9 mouse cellular contexts compared by ENCODE assay signal in the genomic region with DNA sequence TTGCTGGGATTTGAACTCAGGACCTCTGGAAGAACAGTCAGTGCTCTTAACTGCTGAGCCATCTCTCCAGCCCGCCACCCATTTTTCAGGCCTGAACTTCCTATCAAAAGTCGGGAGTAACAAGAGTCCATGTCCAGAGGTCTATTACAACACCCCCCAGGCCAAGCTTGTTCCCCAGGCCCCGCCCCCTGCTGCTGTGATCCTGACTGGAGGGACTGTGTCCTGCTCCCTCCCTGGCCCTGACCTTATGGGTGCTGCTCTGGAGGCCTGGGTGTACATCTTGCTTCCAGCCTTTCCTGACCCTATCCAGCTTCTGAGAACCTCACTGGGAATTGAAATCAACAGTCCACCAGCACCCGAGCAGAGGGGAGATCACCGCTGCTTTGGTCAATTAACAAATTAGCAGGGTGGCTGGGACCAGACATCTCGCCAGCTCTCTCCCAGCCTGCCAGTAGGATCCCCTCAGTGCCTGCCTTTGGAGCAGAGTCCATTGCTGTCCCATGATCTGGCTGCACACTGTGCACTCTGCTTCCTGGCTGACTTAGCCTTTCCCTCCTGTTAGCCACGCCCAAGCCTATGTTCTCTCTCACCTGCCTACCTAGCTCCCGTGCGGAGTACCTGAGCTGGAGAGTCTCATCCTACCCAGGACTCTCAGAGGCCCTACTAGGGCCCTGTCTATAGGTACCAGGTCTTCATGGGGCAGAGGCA. TPM values are rescaled to one million over a fixed set of nuclear protein-coding genes. Genes with fewer than 3 reads are reported as not detected.
DNase-seq lines count a peak whose midpoint lies in the region; ATAC-seq lines count a peak whose summit lies in the region.
"Had no signal": no experiment of that assay in that cellular context is flagged by ENCODE, and none has a peak within 500 bp of the region (broad histone marks: within the 10 kb centered on the region; RNA-seq: fewer than 3 reads in every experiment).

No protein-coding gene starts in this region.

- H3K4me3 ChIP-seq in heart, embryonic 13.5 days = no peak overlapping the region
- H3K4me3 ChIP-seq in embryonic facial prominence, embryonic 12.5 days = no peak overlapping the region
- no peak overlapping the region for H3K4me3 ChIP-seq in hindbrain, embryonic 16.5 days (ENCODE audit: low read length)
- H3K4me3 ChIP-seq in liver, embryonic 16.5 days (ENCODE audit: low read depth, low read length) = no peak overlapping the region

- peaks cover 47% of the 10 kb centered on the region for H3K4me1 ChIP-seq in heart, embryonic 13.5 days
- peaks cover 46% of the 10 kb centered on the region for H3K4me1 ChIP-seq in embryonic facial prominence, embryonic 12.5 days
- peaks cover 5% of the 10 kb centered on the region for H3K4me1 ChIP-seq in hindbrain, embryonic 16.5 days (ENCODE audit: control insufficient read depth, insufficient read depth, low read depth, low read length)
- H3K4me1 ChIP-seq in liver, embryonic 16.5 days (ENCODE audit: control insufficient read depth, low read depth, low read length) = no peaks in the 10 kb centered on the region

- no peaks in the 10 kb centered on the region for H3K36me3 ChIP-seq in heart, embryonic 13.5 days
- H3K36me3 ChIP-seq in embryonic facial prominence, embryonic 12.5 days = peaks cover 18% of the 10 kb centered on the region; the same call in 1 of the 2 replicates
- H3K36me3 ChIP-seq in hindbrain, embryonic 16.5 days (ENCODE audit: control insufficient read depth, insufficient read depth, low read length) = peaks cover 3% of the 10 kb centered on the region; the same call in 1 of the 2 replicates
- no peaks in the 10 kb centered on the region for H3K36me3 ChIP-seq in liver, embryonic 16.5 days (ENCODE audit: control insufficient read depth, insufficient read depth)

- ATAC-seq in heart, embryonic 13.5 days (ENCODE audit: extremely low read depth, insufficient number of reproducible peaks, low FRiP score, low TSS enrichment) = no peak
- ATAC-seq in embryonic facial prominence, embryonic 12.5 days (ENCODE audit: insufficient number of reproducible peaks, insufficient read depth, low FRiP score, low TSS enrichment) = no peak
- no peak for ATAC-seq in hindbrain, embryonic 16.5 days
- 0 out of 2 replicates have a peak, but pooled peaks have one; percentile 26 for ATAC-seq in liver, embryonic 16.5 days (ENCODE audit: low read depth)

- H3K9me3 ChIP-seq in heart, embryonic 13.5 days = no peaks in the 10 kb centered on the region
- no peaks in the 10 kb centered on the region for H3K9me3 ChIP-seq in embryonic facial prominence, embryonic 12.5 days
- H3K9me3 ChIP-seq in hindbrain, embryonic 16.5 days (ENCODE audit: control insufficient read depth, low read length) = no peaks in the 10 kb centered on the region
- H3K9me3 ChIP-seq in liver, embryonic 16.5 days (replicated peaks; ENCODE audit: control insufficient read depth, low read length) = no peaks in the 10 kb centered on the region

- H3K9ac ChIP-seq in heart, embryonic 13.5 days = no peak overlapping the region
- no peak overlapping the region for H3K9ac ChIP-seq in embryonic facial prominence, embryonic 12.5 days
- no peak overlapping the region for H3K9ac ChIP-seq in hindbrain, embryonic 16.5 days (ENCODE audit: low read depth, low read length)
- H3K9ac ChIP-seq in liver, embryonic 16.5 days (ENCODE audit: low read depth, low read length) = no peak overlapping the region
- H3K9ac ChIP-seq: liver, embryonic 14.5 days had no signal

- no peak for DNase-seq in heart, adult 9 months (ENCODE audit: low spot score in 2 of 2)
- DNase-seq in Muller cell, postnatal 12 days (ENCODE audit: inconsistent ontology term) = no peak
- no peak for DNase-seq in urinary bladder, adult 18-20 months (ENCODE audit: low spot score in 2 of 2)
- DNase-seq in lung, postnatal 36 days = no peak

- 0 out of 2 replicates have a peak overlapping the region, but pooled peaks have one; percentile 21 for H3K27ac ChIP-seq in heart, embryonic 13.5 days (replicated peaks)
- peak overlapping the region; percentile 71 for H3K27ac ChIP-seq in embryonic facial prominence, embryonic 12.5 days
- H3K27ac ChIP-seq in hindbrain, embryonic 16.5 days (ENCODE audit: low read depth, low read length) = peak overlapping the region; percentile 77
- no peak overlapping the region for H3K27ac ChIP-seq in liver, embryonic 16.5 days (ENCODE audit: low read length)
- H3K27ac ChIP-seq: liver, embryonic 14.5 days had no signal

- no peak overlapping the region for H3K4me2 ChIP-seq in heart, embryonic 13.5 days
- H3K4me2 ChIP-seq in embryonic facial prominence, embryonic 12.5 days (replicated peaks) = no peak overlapping the region
- no peak overlapping the region for H3K4me2 ChIP-seq in hindbrain, embryonic 16.5 days (ENCODE audit: low read length)
- H3K4me2 ChIP-seq in liver, embryonic 16.5 days (ENCODE audit: low read depth, low read length) = no peak overlapping the region

- peaks cover 35% of the 10 kb centered on the region for H3K27me3 ChIP-seq in heart, embryonic 13.5 days (replicated peaks)
- no peaks in the 10 kb centered on the region for H3K27me3 ChIP-seq in embryonic facial prominence, embryonic 12.5 days
- H3K27me3 ChIP-seq in hindbrain, embryonic 16.5 days (replicated peaks; ENCODE audit: control insufficient read depth, insufficient read depth, low read length) = no peaks in the 10 kb centered on the region; the same call in 1 of the 2 replicates
- H3K27me3 ChIP-seq in liver, embryonic 16.5 days (ENCODE audit: control insufficient read depth, insufficient read depth, low read depth, low read length) = peaks cover 22% of the 10 kb centered on the region

- WGBS in heart, embryonic 13.5 days = 61% methylated on average over 9 of the region's 9 CpGs
- 65% methylated on average over 9 of the region's 9 CpGs for WGBS in embryonic facial prominence, embryonic 12.5 days
- 70% methylated on average over 9 of the region's 9 CpGs for WGBS in hindbrain, embryonic 16.5 days
- WGBS in liver, embryonic 16.5 days (ENCODE audit: insufficient replicate concordance) = 49% methylated on average over 9 of the region's 9 CpGs

RNA-seq across cellular contexts. Expression of a gene that starts 30.4 kb away (rescaled TPM):
- polyA plus RNA-seq in heart, embryonic 13.5 days (2015; fragmentation: Nextera tagmentation; extraction: Ambion mirVana) = 32.9 and 35.2 TPM in 2 replicates
- polyA plus RNA-seq in embryonic facial prominence, embryonic 12.5 days (2016; fragmentation: Nextera tagmentation; extraction: Ambion mirVana) = 50.6 and 57.8 TPM in 2 replicates
- 41.1 and 57.5 TPM in 2 replicates for polyA plus RNA-seq in hindbrain, embryonic 16.5 days (2015; fragmentation: Nextera tagmentation; extraction: Ambion mirVana)
- polyA plus RNA-seq in liver, embryonic 16.5 days (2015; fragmentation: Nextera tagmentation; extraction: Ambion mirVana) = 15.1 and 18.8 TPM in 2 replicates

RNA-seq across cellular contexts. Expression of a gene that starts 31.4 kb away (rescaled TPM):
- polyA plus RNA-seq in heart, embryonic 13.5 days (2015; fragmentation: Nextera tagmentation; extraction: Ambion mirVana) = 3.4 and 4.5 TPM in 2 replicates
- polyA plus RNA-seq in embryonic facial prominence, embryonic 12.5 days (2016; fragmentation: Nextera tagmentation; extraction: Ambion mirVana) = 45.0 and 47.8 TPM in 2 replicates
- 71.2 and 79.0 TPM in 2 replicates for polyA plus RNA-seq in hindbrain, embryonic 16.5 days (2015; fragmentation: Nextera tagmentation; extraction: Ambion mirVana)
- 0.25 and 0.52 TPM in 2 replicates for polyA plus RNA-seq in liver, embryonic 16.5 days (2015; fragmentation: Nextera tagmentation; extraction: Ambion mirVana)

RNA-seq across cellular contexts. Expression of a gene that starts 33.9 kb away (rescaled TPM):
- 286 and 336 TPM in 2 replicates for polyA plus RNA-seq in heart, embryonic 13.5 days (2015; fragmentation: Nextera tagmentation; extraction: Ambion mirVana)
- 413 TPM in 2 replicates for polyA plus RNA-seq in embryonic facial prominence, embryonic 12.5 days (2016; fragmentation: Nextera tagmentation; extraction: Ambion mirVana)
- 378 and 447 TPM in 2 replicates for polyA plus RNA-seq in hindbrain, embryonic 16.5 days (2015; fragmentation: Nextera tagmentation; extraction: Ambion mirVana)
- 134 and 157 TPM in 2 replicates for polyA plus RNA-seq in liver, embryonic 16.5 days (2015; fragmentation: Nextera tagmentation; extraction: Ambion mirVana)

RNA-seq across cellular contexts. Expression of a gene that starts 34.6 kb away (rescaled TPM):
- 22.0 and 22.2 TPM in 2 replicates for polyA plus RNA-seq in heart, embryonic 13.5 days (2015; fragmentation: Nextera tagmentation; extraction: Ambion mirVana)
- polyA plus RNA-seq in embryonic facial prominence, embryonic 12.5 days (2016; fragmentation: Nextera tagmentation; extraction: Ambion mirVana) = 27.4 and 29.7 TPM in 2 replicates
- polyA plus RNA-seq in hindbrain, embryonic 16.5 days (2015; fragmentation: Nextera tagmentation; extraction: Ambion mirVana) = 25.5 and 30.1 TPM in 2 replicates
- 9.5 and 10.0 TPM in 2 replicates for polyA plus RNA-seq in liver, embryonic 16.5 days (2015; fragmentation: Nextera tagmentation; extraction: Ambion mirVana)

RNA-seq across cellular contexts. Expression of a gene that starts 60.0 kb away (rescaled TPM):
- polyA plus RNA-seq in heart, embryonic 13.5 days (2015; fragmentation: Nextera tagmentation; extraction: Ambion mirVana) = 47.5 and 49.0 TPM in 2 replicates
- 53.9 and 54.6 TPM in 2 replicates for polyA plus RNA-seq in embryonic facial prominence, embryonic 12.5 days (2016; fragmentation: Nextera tagmentation; extraction: Ambion mirVana)
- polyA plus RNA-seq in hindbrain, embryonic 16.5 days (2015; fragmentation: Nextera tagmentation; extraction: Ambion mirVana) = 161 and 196 TPM in 2 replicates
- polyA plus RNA-seq in liver, embryonic 16.5 days (2015; fragmentation: Nextera tagmentation; extraction: Ambion mirVana) = 20.2 and 21.6 TPM in 2 replicates
